Mouse (Mus musculus) urinary bladder, adult 18-20 months (tissue): Measurements from ENCODE around the gene Themis2.
"Not testable (repeated sequence)": the region's sequence is repeated elsewhere in the genome, so short reads cannot be mapped to it uniquely, and the experiment has no call there.

Experiments used
- DNase-seq, 2 experiments: peaks; one replicate each; pipeline ENCODE4 v3.0.0; 2022; ENCODE audit warnings: low spot score in 2 of 2, mixed read lengths in 2 of 2

Gene Themis2

DNA sequence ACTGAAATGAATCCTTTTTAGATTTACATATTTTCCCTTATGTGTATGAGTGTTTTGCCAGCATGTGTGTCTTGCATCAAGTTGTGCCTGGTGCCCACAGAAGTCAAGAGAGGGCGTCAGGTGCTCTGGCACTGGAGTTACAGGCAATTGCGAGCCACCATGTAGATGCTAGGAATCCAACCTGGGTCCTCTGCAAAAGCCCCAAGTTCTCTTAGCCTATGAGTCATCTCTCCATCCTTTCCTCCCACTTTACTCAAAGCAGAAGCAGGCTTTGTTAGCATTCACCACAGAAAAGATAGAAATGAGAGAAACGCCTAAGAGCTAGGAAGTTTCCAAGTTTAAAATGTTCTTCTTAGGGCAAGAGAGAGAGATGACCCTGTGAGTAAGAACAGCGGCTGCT lies 3.7 kb upstream of the Themis2 start:
- no peak for DNase-seq

GRCm38 (mm10) chr4:132798666-132799065 lies 2.5 kb upstream of the Themis2 start:
- not testable (repeated sequence) for DNase-seq

DNA sequence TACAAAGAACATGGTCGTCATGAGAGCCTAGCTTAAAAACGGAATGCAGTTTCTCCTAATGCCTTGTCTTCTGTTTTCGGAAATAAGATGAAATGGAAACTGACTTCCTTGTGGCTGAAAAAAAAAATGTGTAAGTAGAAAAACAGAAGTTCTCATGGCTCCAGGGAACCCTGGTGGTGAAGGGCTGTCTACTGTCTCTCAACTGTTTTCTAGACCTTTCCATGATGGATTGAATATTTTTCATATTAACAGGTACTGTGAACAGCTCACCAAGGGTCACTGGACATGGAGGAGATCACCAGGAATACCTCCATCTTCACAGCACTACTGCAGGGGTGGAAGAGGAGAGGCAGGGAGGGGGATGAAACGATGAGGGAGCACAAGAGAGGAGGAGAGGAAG lies 1.8 kb upstream of the Themis2 start:
- DNase-seq, result no peak

GRCm38 (mm10) chr4:132797461-132797860 lies 1.3 kb upstream of the Themis2 start:
- DNase-seq, result no peak

DNA sequence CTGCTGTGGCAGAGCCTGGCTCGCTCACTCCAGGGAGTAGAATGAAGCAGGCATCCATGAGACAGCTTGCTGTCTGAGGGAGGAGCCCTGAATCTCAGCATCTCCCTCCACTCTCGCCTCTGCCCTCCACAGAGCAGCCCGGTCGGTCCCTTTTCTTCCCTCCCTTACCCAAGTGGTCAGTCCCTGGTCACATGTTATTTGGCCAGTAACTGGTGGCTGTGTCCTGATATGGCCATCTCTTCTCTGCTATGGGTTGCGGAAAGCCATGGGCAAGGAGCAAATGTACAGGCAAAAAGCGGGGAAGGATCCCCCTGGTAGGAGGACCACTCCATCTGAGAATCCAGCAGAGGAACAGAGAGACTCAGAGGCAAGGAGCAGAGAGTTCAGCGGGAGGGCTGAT lies 1.0 kb downstream of the Themis2 start:
- no peak for DNase-seq

- no peak for DNase-seq
These were observed 1.4 kb downstream of the Themis2 start for GRCm38 (mm10) chr4:132794760-132795159.

DNA sequence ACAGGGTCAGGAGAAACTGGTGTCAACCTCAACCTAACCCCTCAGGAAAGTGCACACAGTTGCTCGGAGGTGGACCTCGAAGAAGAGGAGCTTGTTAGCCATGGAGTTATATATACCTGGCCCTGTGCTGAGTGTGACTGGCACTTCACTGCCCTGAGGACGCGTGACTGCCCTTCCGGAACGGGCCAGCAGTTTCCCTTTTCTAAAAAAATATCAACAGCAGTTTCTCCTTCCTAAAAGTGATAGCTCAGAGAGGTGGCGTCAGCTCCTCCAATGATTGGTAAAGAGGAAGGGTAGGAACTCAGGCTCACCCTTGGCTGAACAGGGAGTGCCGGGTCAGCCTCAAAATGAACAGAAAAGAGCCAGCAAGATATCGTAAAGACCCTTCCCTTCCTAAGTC lies 2.2 kb downstream of the Themis2 start:
- no peak for DNase-seq

DNA sequence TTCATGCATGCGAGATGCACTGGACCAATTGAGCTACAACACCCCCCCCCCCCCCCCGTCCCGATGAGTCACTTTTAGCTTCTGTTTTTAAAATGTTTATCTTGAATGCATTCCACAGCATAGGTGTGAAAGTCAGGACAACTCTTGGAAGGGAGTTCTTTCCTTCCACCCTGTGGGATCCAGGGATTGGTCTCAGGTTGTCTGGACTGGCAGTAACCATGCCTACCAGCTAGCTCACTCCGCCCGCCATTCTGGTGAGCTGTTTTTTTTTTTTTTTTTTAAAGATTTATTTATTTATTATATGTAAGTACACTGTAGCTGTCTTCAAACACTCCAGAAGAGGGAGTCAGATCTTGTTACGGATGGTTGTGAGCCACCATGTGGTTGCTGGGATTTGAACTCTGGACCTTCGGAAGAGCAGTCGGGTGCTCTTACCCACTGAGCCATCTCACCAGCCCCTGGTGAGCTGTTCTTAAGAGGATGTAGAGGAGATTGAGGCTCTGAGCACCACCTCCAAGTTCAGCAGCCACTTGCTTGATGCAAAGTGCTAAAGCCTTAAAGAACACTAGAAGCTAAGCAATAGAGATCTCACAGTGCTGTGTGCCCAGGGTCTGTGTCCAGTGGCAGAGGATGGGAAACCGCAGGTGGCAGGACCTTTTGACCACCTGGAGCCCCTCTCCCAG lies 2.7 kb downstream of the Themis2 start:
- not testable (repeated sequence) for DNase-seq

DNA sequence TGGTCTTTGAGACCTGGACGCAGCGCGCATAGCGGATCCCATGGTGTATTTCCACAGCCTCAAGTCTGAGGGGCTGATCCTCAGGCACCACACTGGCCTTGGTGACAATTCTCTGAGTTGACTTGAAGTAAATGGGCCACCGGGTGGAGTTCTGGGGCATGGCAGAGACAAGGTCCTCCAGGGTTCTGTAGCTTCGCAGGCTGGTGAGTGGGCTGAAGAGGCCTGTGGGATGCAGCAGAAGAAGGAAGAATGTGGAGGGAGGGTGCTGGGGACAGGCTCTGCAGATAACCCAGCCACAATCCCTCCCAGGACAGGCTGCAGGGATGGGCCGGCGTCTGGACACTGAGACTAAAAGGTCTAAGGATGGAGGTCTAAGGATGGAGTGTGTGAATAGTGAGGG lies 6.5 kb downstream of the Themis2 start:
- no peak for DNase-seq

- no peak for DNase-seq
These were observed 11.0 kb downstream of the Themis2 start for GRCm38 (mm10) chr4:132785228-132785627.

- no peak for DNase-seq
These were observed 12.5 kb downstream of the Themis2 start for GRCm38 (mm10) chr4:132783732-132784131.

DNA sequence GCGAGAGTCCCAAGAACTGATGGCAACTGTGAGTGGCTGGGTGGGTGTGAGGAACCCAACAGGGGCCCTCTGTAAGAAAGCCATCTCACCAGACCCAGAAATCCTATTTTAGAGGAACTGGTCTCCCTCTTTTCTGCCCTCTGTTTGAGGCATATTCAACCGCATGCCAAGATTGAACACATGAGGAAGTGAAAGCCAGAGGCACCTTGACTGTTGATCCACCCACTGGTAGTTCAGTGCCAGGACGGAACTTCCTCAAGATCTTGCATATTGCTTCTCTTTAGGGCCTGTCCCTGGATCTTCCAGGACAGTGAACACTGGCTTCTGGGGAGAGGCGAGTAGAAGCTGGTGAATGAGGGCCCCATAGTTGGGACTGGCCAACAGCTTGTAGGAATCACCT lies 15.9 kb downstream of the Themis2 start:
- no peak for DNase-seq

- no peak for DNase-seq
These were observed 17.5 kb downstream of the Themis2 start for GRCm38 (mm10) chr4:132778562-132779201.

DNA sequence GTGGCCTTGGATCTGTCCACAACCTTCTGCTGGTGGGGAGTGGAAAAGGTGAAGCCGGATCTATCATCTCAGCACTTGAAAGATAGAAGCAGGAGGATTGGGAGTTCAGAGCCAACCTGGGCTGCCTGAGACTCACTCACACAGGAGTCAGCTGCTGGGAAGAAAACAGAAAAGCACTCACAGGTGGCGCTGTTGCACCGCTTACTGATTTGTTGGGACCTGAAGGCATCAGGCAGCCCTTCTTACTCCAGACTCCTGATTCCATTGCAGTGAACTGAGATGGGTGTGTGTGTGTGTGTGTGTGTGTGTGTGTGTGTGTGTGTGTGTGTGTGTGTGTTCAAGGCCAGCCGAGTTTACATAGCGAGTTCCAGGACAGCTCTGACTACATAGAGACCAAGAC lies 19.4 kb downstream of the Themis2 start:
- peak; percentile 34 to 42 for DNase-seq

DNA sequence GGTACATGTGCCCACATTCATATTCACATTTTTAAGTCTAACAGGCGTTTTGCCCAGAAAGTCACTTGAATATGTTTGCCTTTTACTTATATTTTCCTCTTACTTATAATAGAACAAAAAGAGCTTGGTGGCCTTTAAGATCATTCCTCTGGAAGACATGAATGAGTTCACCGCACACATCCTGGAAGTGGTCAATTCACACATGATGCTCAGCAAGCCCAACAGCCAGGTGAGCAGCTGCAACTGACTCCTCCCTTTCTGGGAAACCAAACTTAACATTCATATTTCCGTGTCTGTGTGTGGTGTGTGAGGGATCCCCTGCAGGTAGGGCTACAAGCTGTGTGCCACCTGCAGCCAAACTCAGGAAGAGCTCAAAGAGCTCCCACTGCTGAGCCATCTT lies 21.3 kb downstream of the Themis2 start:
- DNase-seq, result no peak

GRCm38 (mm10) chr4:132771776-132772175 lies 24.4 kb downstream of the Themis2 start:
- DNase-seq, result no peak

DNA sequence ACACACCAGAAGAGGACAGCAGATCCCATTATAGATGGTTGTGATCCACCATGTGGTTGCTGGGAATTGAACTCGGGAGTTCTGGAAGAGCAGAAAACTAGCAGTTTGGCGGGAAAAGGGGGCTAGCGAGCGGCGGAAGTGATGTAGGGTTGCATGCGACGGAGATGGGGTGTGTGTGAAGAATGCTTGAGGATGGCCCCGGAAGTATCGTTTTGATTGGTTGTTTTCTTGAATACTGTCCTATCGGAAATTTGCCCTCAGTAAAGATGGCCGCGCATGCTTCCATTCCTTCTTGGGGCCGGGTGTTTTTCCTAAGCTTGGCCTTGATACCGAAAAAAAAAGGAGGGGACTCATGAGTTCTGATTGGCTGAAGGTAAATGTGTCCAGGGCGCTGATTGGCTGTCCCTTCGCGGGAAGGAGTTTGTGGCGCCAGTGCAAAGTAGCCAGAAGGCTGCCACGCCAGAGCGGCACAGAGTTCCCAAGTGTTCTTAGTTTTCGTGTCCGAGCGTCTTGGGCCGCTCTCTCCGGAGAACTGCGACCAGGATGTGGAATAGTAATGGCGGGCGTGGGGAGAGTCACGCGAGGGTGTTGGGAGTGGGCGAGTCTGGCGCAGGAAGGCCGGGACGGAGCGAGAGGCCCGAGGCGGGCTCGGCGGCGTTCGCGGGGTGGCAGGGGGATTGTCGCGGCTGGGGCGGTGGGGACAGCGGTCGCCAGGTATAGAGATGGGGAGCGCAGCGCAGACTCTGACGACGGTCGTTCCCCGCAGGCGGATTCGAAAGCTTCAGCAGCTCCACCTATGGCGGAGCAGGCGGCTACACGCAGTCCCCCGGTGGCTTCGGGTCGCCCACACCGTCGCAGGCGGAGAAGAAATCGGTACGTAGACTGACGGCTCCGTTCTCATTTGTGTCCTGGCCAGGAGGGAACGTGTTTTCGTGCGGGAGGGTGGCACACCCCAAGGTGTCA lies 28.0 kb downstream of the Themis2 start, which contains the start of gene Rpa2:
TSS of gene Rpa2 (plus strand) at position 419 of the 963 bp plus-strand sequence.
- peak; percentile 93 to 98 for DNase-seq

- DNase-seq, result not testable (repeated sequence)
These were observed 33.1 kb downstream of the Themis2 start for GRCm38 (mm10) chr4:132763125-132763524.

GRCm38 (mm10) chr4:132762602-132763001 lies 33.6 kb downstream of the Themis2 start:
- DNase-seq, result no peak

- no peak for DNase-seq
These were observed 35.9 kb downstream of the Themis2 start for GRCm38 (mm10) chr4:132760296-132760695.

DNA sequence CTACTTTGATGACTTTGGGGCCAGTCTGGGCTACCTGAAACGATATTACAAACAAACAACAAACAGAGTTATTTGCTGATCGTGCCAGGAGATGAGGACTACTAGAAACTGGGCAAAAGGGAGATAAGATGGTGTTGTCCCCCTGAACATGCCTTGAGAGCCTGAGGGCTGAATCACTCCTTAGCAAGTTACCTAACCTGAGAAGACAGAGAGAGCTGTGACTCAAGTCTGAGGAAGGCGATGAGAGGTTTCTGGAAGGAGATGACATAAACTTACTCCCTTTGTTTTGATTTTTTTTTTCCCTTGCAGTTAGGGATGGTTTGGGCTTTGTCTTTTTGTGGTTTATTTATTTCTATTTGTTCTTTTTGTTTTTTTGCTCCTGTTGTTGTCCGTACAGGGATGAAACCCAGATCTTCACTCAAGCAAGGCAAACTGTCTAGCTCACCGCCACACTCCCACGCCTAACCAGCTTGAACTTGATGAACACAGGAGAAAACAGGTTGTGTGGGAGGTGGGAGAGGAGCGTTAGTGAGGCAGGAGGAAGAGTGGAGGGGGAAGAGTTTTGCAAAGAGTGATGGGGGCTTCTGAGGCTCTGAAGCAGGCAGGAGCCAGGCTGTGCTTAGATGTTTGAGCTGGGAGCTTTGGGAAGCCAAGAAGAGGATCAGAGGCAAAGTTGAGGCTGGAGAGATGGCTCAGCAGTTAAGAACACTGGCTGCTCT lies 38.4 kb downstream of the Themis2 start:
- DNase-seq, result no peak

- DNase-seq, result peak; percentile 64 to 73
These were observed 39.2 kb downstream of the Themis2 start, which contains the start of gene Smpdl3b for GRCm38 (mm10) chr4:132756974-132757373. TSS of gene Smpdl3b (minus strand) at chr4:132757252.
